Mouse (Mus musculus): ENCODE results near the gene Slc24a1.

The Slc24a1 gene

GRCm38 (mm10) chr9:64937491-64937890 is 13.9 kb downstream of the Slc24a1 start:
- in situ Hi-C loops (cut with MseI, MboI): no loop called here

- in situ Hi-C loops (cut with MseI, MboI): no loop called here
Measured at GRCm38 (mm10) chr9:64936508-64936907, 14.9 kb downstream of the Slc24a1 start.

GRCm38 (mm10) chr9:64934015-64934754 is 17.2 kb downstream of the Slc24a1 start:
- in situ Hi-C loops (cut with MseI, MboI): no loop called here

- in situ Hi-C loops (cut with MseI, MboI): no loop called here
Measured at GRCm38 (mm10) chr9:64931751-64932610, 19.4 kb downstream of the Slc24a1 start.

- in situ Hi-C loops (cut with MseI, MboI): no loop called here
Measured at GRCm38 (mm10) chr9:64930256-64930655, 21.2 kb downstream of the Slc24a1 start.

GRCm38 (mm10) chr9:64926201-64926991 is 25.0 kb downstream of the Slc24a1 start:
- in situ Hi-C loops (cut with MseI, MboI): no loop called here

- in situ Hi-C loops (cut with MseI, MboI): no loop called here
Measured at GRCm38 (mm10) chr9:64925771-64926170, 25.6 kb downstream of the Slc24a1 start.

- in situ Hi-C loops (cut with MseI, MboI): no loop called here
Measured at GRCm38 (mm10) chr9:64918560-64918959, 32.8 kb downstream of the Slc24a1 start.

GRCm38 (mm10) chr9:64914629-64915028 is 36.8 kb downstream of the Slc24a1 start:
- in situ Hi-C loops (cut with MseI, MboI): no loop called here

GRCm38 (mm10) chr9:64913973-64914372 is 37.4 kb downstream of the Slc24a1 start:
- in situ Hi-C loops (cut with MseI, MboI): no loop called here

- in situ Hi-C loops (cut with MseI, MboI): no loop called here
Measured at GRCm38 (mm10) chr9:64913406-64913805, 38.0 kb downstream of the Slc24a1 start.

GRCm38 (mm10) chr9:64907441-64907840 is 44.0 kb downstream of the Slc24a1 start:
- in situ Hi-C loops (cut with MseI, MboI): no loop called here

GRCm38 (mm10) chr9:64904917-64905640 is 46.3 kb downstream of the Slc24a1 start:
- in situ Hi-C loops (cut with MseI, MboI): no loop called here

- in situ Hi-C loops (cut with MseI, MboI): no loop called here
Measured at GRCm38 (mm10) chr9:64903386-64903785, 48.0 kb downstream of the Slc24a1 start.

- in situ Hi-C loops (cut with MseI, MboI): no loop called here
Measured at GRCm38 (mm10) chr9:64902866-64903265, 48.5 kb downstream of the Slc24a1 start.

- in situ Hi-C loops (cut with MseI, MboI): no loop called here
Measured at GRCm38 (mm10) chr9:64896605-64897004, 54.8 kb downstream of the Slc24a1 start.

- in situ Hi-C loops (cut with MseI, MboI): no loop called here
Measured at GRCm38 (mm10) chr9:64886008-64886407, 65.4 kb downstream of the Slc24a1 start.
